Comparison of ENCODE assay signal across 9 mouse cellular contexts in genomic region chr4:120215915-120216591, GRCm38 (mm10). TPM values are rescaled to one million over a fixed set of nuclear protein-coding genes. Genes with fewer than 3 reads are reported as not detected.
A peak's percentile ranks its signal among the peaks of the same experiment; 100 is the strongest.
DNase-seq lines count a peak whose midpoint lies in the region; ATAC-seq and TF ChIP-seq lines count a peak whose summit lies in the region.
"Had no signal": no experiment of that assay in that cellular context is flagged by ENCODE, and none has a peak within 500 bp of the region (broad histone marks: within the 10 kb centered on the region; RNA-seq: fewer than 3 reads in every experiment).

No protein-coding gene starts in this region.

- H3K4me3 ChIP-seq in E14TG2a.4 (replicated peaks; ENCODE audit: low read length), result peak overlapping the region; percentile 32
- H3K4me3 ChIP-seq: heart, embryonic 13.5 days had no signal

- TF ChIP-seq CTCF in E14TG2a.4 (conservative IDR thresholded peaks at IDR 0.05; ENCODE audit: low read length), result peak; percentile 51

- H3K27me3 ChIP-seq in E14TG2a.4 (ENCODE audit: insufficient read depth, low read length), result peaks cover 7% of the 10 kb centered on the region; the same call in 1 of the 2 replicates

- H3K9me3 ChIP-seq in E14TG2a.4 (ENCODE audit: low read length), result no peaks in the 10 kb centered on the region
- H3K9me3 ChIP-seq: heart, embryonic 13.5 days had no signal

- ATAC-seq in common myeloid progenitor, adult 5-6 weeks (replicated peaks; ENCODE audit: low read depth, poor library complexity, severe bottlenecking), result peak; percentile 82
- ATAC-seq in megakaryocyte progenitor cell, adult 5-6 weeks (replicated peaks; ENCODE audit: poor library complexity), result peak; percentile 82

- H3K36me3 ChIP-seq in E14TG2a.4 (ENCODE audit: insufficient read depth, low read length), result no peaks in the 10 kb centered on the region
- H3K36me3 ChIP-seq: heart, embryonic 13.5 days had no signal

- H3K4me1 ChIP-seq in E14TG2a.4 (replicated peaks; ENCODE audit: low read depth, low read length), result peaks cover 68% of the 10 kb centered on the region

- DNase-seq in R1 (ENCODE audit: low read depth, low spot score), result peak; percentile 81
- DNase-seq in gastrocnemius, postnatal 10 days, result peak; percentile 69
- DNase-seq in layer of hippocampus, adult 9-10 months (ENCODE audit: low spot score), result peak; percentile 22
- DNase-seq in right cerebral cortex, postnatal 36 days (ENCODE audit: low spot score in 2 of 2), result peak; percentile 27 to 42
- DNase-seq in natural killer cell, adult 2 months (ENCODE audit: low spot score in 2 of 2), result no peak

RNA-seq across cellular contexts. Expression of gene Edn2, which starts 55.0 kb away (rescaled TPM):
- not detected in 2 replicates for total RNA-seq in common myeloid progenitor, adult 5-6 weeks (2017)
- not detected for total RNA-seq in gastrocnemius, postnatal 10 days (2021)
- total RNA-seq in megakaryocyte progenitor cell, adult 5-6 weeks (2015), result not detected in 2 replicates
- 0.24 TPM in 1 of 2 replicates, not detected in the other for total RNA-seq in megakaryocyte progenitor cell, adult 5-6 weeks (2017)

Comparison
In these comparisons a context has a peak if more than half of its experiments do, and no peak if none do; other contexts are left out.
1. DNase-seq: peak in R1 (single experiment), gastrocnemius, postnatal 10 days (single experiment), layer of hippocampus, adult 9-10 months (single experiment) and right cerebral cortex, postnatal 36 days (2 of 2); none in natural killer cell, adult 2 months (0 of 2).